Mouse (Mus musculus) E14TG2a.4 (cell line): ENCODE measurements around the gene Fam163b.

Source experiments
- CTCF ChIP-seq: conservative IDR thresholded peaks from 2 replicates; pipeline ENCODE4 v1.5.1; 2014; ENCODE audit warnings: low read length
- NANOG ChIP-seq: IDR thresholded peaks from 2 replicates; pipeline ENCODE4 v1.6.1; 2014; ENCODE audit warnings: borderline replicate concordance, low read length, mixed read lengths
- POU5F1 ChIP-seq: IDR thresholded peaks from 2 replicates; pipeline ENCODE4 v1.6.1; 2014; ENCODE audit warnings: low read length, borderline replicate concordance

DNA sequence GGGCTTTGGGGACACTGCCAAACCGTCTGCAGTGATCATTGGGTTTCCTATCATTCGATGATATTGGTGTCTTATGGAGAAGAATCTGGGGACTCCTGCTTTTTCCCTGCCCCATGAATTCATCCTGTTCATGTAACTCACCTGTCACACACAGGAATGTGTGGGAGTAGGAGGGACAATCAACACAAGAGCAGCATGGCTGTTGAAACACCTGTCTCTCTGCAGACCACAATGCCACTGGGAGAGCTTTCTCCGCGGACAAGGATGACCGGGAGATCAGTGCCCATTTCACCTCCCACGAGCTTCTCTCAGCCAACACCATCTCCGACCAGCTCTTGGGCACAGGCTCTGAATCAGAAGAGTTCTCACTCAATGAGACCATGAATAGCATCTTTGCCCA, 47.1 kb downstream of the Fam163b start:
- TF ChIP-seq CTCF (no peak), NANOG (no peak), POU5F1 (no peak)
